Mouse (Mus musculus) liver (tissue): ENCODE measurements around the gene Xpc.
A peak's percentile ranks its signal among the peaks of the same experiment; 100 is the strongest.
"Not testable (repeated sequence)": the region's sequence is repeated elsewhere in the genome, so short reads cannot be mapped to it uniquely, and the experiment has no call there.

Experiments
- DNase-seq: peaks from one replicate; pipeline ENCODE4 v3.0.0-alpha.2; 2020; ENCODE audit warnings: mixed read lengths

Xpc gene

GRCm38 (mm10) chr6:91471427-91471826, 44.3 kb downstream of the Xpc start:
- DNase-seq = not testable (repeated sequence)

- no peak for DNase-seq
Observed at GRCm38 (mm10) chr6:91470712-91471111, 45.0 kb downstream of the Xpc start.

GRCm38 (mm10) chr6:91467106-91467505, 48.6 kb downstream of the Xpc start:
- no peak for DNase-seq

GRCm38 (mm10) chr6:91465756-91466155, 49.9 kb downstream of the Xpc start:
- DNase-seq = no peak

- DNase-seq = no peak
Observed at GRCm38 (mm10) chr6:91459471-91459870, 56.2 kb downstream of the Xpc start.

- DNase-seq = no peak
Observed at GRCm38 (mm10) chr6:91454546-91454945, 61.1 kb downstream of the Xpc start.

- no peak for DNase-seq
Observed at GRCm38 (mm10) chr6:91452056-91452455, 63.6 kb downstream of the Xpc start.

- DNase-seq = peak; percentile 19
Observed at GRCm38 (mm10) chr6:91449472-91450225, 66.0 kb downstream of the Xpc start.

- no peak for DNase-seq
Observed at GRCm38 (mm10) chr6:91445316-91445715, 70.4 kb downstream of the Xpc start.

GRCm38 (mm10) chr6:91441145-91441662, 74.5 kb downstream of the Xpc start:
- peak; percentile 46 for DNase-seq

- peak; percentile 94 for DNase-seq
Observed at GRCm38 (mm10) chr6:91440474-91441144, 75.1 kb downstream of the Xpc start.
